Mouse (Mus musculus) CH12.LX (cell line): ENCODE data around the gene Cntnap1. TPM values are rescaled to one million over a fixed set of nuclear protein-coding genes. Genes with fewer than 3 reads are reported as not detected.
A peak's percentile ranks its signal among the peaks of the same experiment; 100 is the strongest.

Experiments used
- DNase-seq: peaks from one replicate; pipeline ENCODE4 v3.0.0-alpha.2; 2013; ENCODE audit errors: extremely low read depth
- H3K27ac ChIP-seq: 2 replicates; pipeline ENCODE4 v1.5.1; 2012; ENCODE audit warnings: low read depth, mild to moderate bottlenecking, control low read depth, moderate library complexity; ENCODE audit not compliant: insufficient read depth
- H3K27me3 ChIP-seq: replicated peaks from 2 replicates; pipeline ENCODE3; 2012; ENCODE audit warnings: inconsistent platforms
- H3K36me3 ChIP-seq, 2 experiments: replicated peaks in 1 of 2; 2 replicates each; pipeline versions ENCODE3 to v1.6.1; 2012; ENCODE audit warnings: inconsistent platforms in 1 of 2, low read length in 1 of 2, mild to moderate bottlenecking in 1 of 2, mixed read lengths in 1 of 2, moderate library complexity in 1 of 2; ENCODE audit not compliant: control insufficient read depth in 1 of 2, insufficient read depth in 1 of 2
- H3K4me1 ChIP-seq, 2 experiments: 2 replicates each; pipeline ENCODE4 v1.6.1; 2012; ENCODE audit warnings: inconsistent platforms in 1 of 2, moderate library complexity in 1 of 2; ENCODE audit not compliant: insufficient read depth in 2 of 2, control insufficient read depth in 1 of 2
- H3K4me2 ChIP-seq: 2 replicates; pipeline ENCODE4 v1.6.1; 2012; ENCODE audit warnings: low read depth, mild to moderate bottlenecking, control low read depth; ENCODE audit not compliant: poor library complexity, insufficient read depth, severe bottlenecking
- H3K4me3 ChIP-seq, 3 experiments: fragments of 150-350 bp in 1 of 3; sonication (generic) in 1 of 3; replicated peaks in 1 of 3; 2 replicates each; pipeline versions ENCODE3 to v1.5.1; 2011 to 2012; ENCODE audit warnings: low read depth in 2 of 3, low read length in 2 of 3, mild to moderate bottlenecking in 2 of 3, moderate library complexity in 2 of 3, control low read depth in 1 of 3, improper control_type of control experiment in 1 of 3, inconsistent platforms in 1 of 3, mixed read lengths in 1 of 3; ENCODE audit not compliant: poor library complexity in 1 of 3
- H3K79me2 ChIP-seq: replicated peaks from 2 replicates; pipeline ENCODE4 v1.6.1; 2012; ENCODE audit warnings: mild to moderate bottlenecking, moderate library complexity; ENCODE audit not compliant: control insufficient read depth, poor library complexity, insufficient read depth, severe bottlenecking; ENCODE audit errors: extremely low read depth
- H3K9ac ChIP-seq: 2 replicates; pipeline ENCODE4 v1.6.1; 2012; ENCODE audit warnings: low read depth, mild to moderate bottlenecking, control low read depth, moderate library complexity; ENCODE audit not compliant: insufficient read depth
- H3K9me3 ChIP-seq: replicated peaks from 2 replicates; pipeline ENCODE3; 2012; ENCODE audit warnings: low read length, inconsistent platforms, mixed read lengths
- CTCF ChIP-seq, 2 experiments: IDR thresholded peaks in 1 of 2; conservative IDR thresholded peaks in 1 of 2; 2 replicates each; pipeline ENCODE4 v1.5.1; 2011 to 2012; ENCODE audit warnings: low read depth in 2 of 2, low read length in 2 of 2, improper control_type of control experiment in 1 of 2, inconsistent platforms in 1 of 2, mild to moderate bottlenecking in 1 of 2, moderate library complexity in 1 of 2
- GABPA ChIP-seq: IDR thresholded peaks from 2 replicates; pipeline ENCODE4 v1.6.1; 2012; ENCODE audit warnings: low read depth, low read length, improper control_type of control experiment, inconsistent platforms; ENCODE audit not compliant: insufficient replicate concordance
- HCFC1 ChIP-seq: IDR thresholded peaks from 2 replicates; pipeline ENCODE4 v1.6.1; 2012; ENCODE audit warnings: low read depth, mild to moderate bottlenecking, inconsistent platforms, low read length, improper control_type of control experiment
- IRF4 ChIP-seq: IDR thresholded peaks from 2 replicates; pipeline ENCODE4 v1.6.1; 2014; ENCODE audit warnings: low read depth, mild to moderate bottlenecking, inconsistent platforms, low read length, improper control_type of control experiment
- MAFK ChIP-seq: IDR thresholded peaks from 2 replicates; pipeline ENCODE4 v1.6.1; 2011; ENCODE audit warnings: low read length, improper control_type of control experiment; ENCODE audit not compliant: insufficient replicate concordance
- MYC ChIP-seq: IDR thresholded peaks from 2 replicates; pipeline ENCODE4 v1.6.1; 2011; ENCODE audit warnings: low read depth, mild to moderate bottlenecking, improper control_type of control experiment, low read length
- NRF1 ChIP-seq: IDR thresholded peaks from 2 replicates; pipeline ENCODE4 v1.6.1; 2014; ENCODE audit warnings: low read depth, mild to moderate bottlenecking, inconsistent platforms, low read length, improper control_type of control experiment, moderate library complexity
- PAX5 ChIP-seq: IDR thresholded peaks from 2 replicates; pipeline ENCODE4 v1.6.1; 2012; ENCODE audit warnings: low read length, inconsistent platforms, mixed read lengths
- POLR2A ChIP-seq: IDR thresholded peaks from 2 replicates; pipeline ENCODE4 v1.6.1; 2011; ENCODE audit warnings: low read depth, mild to moderate bottlenecking, improper control_type of control experiment, low read length
- SMC3 ChIP-seq: IDR thresholded peaks from 2 replicates; pipeline ENCODE4 v1.6.1; 2011; ENCODE audit warnings: low read depth, low read length, improper control_type of control experiment
- ZC3H11A ChIP-seq: IDR thresholded peaks from 2 replicates; pipeline ENCODE4 v1.6.1; 2012; ENCODE audit warnings: low read depth, mild to moderate bottlenecking, inconsistent platforms, low read length, improper control_type of control experiment
- ZMIZ1 ChIP-seq: IDR thresholded peaks from 2 replicates; pipeline ENCODE4 v1.6.1; 2012; ENCODE audit warnings: low read depth, mild to moderate bottlenecking, inconsistent platforms, low read length, improper control_type of control experiment
- ZNF384 ChIP-seq: IDR thresholded peaks from 2 replicates; pipeline ENCODE4 v1.6.1; 2012; ENCODE audit warnings: low read depth, low read length, improper control_type of control experiment, inconsistent platforms
- dilution Hi-C: fragments of 300-500 bp; cut with MboI; formaldehyde crosslinking; loops from 2 replicates; pipeline ENCODE4 v1.14.3; 2020; ENCODE audit warnings: low sequenced_read_pairs; ENCODE audit not compliant: extremely low pct_unique_long_range_greater_than_20kb, extremely low pct_ligation_motif_present
- in situ Hi-C: fragments of 300-500 bp; cut with MboI; formaldehyde crosslinking; loops from 3 replicates; pipeline ENCODE4 v1.14.3; 2019; ENCODE audit warnings: low sequenced_read_pairs, low pct_ligation_motif_present, low pct_unique_long_range_greater_than_20kb, mixed read lengths
- polyA plus RNA-seq: library from polyadenylated mRNA; unstranded; fragments of >175 nt; gene quantifications from 2 replicates; pipeline ENCODE4 v1.2.1, GENCODE M21; 2012; ENCODE audit warnings: low read depth; ENCODE audit not compliant: insufficient read length
- total RNA-seq, 2 experiments: library from RNA; depleted of rRNA; stranded (reverse); fragments of 300-350 nt in 1 of 2; fragments of >200 nt in 1 of 2; gene quantifications; 2 replicates each; pipeline ENCODE4 v1.2.3; 2012 to 2014

Gene Cntnap1
- total and polyA plus RNA-seq, 3 experiments: 4.4 to 19.5 (median 15.6) TPM

DNA sequence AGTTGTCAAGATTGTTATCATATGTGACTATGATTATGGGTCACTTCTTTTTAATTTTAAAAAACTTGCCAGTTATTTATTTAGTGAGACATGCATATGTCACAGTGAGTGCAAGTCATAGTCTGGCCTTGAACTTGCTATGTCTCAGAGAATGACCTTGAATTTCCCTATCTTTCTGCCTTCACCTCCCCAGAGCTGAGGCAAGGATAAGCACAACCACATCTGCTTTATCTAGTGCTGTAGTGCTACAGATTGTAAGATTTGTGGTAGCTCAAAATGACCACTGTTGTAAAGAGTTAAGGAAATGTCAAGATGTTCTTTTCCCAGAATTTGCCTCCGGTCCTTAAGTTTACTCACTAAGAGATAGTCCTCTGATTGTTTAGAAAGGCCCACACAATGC, 62.9 kb downstream of the Cntnap1 start:
- Histone ChIP-seq H3K9me3 (peaks cover 2% of the 10 kb centered on the region), H3K27ac (no peak overlapping the region), H3K4me3 (no peak overlapping the region), H3K4me1 (peaks cover 3 to 19% of the 10 kb centered on the region in 2 experiments; a peak in 2 of 4 replicates), H3K36me3 (no peaks in the 10 kb centered on the region), H3K79me2 (no peaks in the 10 kb centered on the region), H3K9ac (no peak overlapping the region), H3K4me2 (no peak overlapping the region), H3K27me3 (peaks cover 27% of the 10 kb centered on the region)
- dilution Hi-C loops (no loop called here), in situ Hi-C loops (no loop called here)
- no peak for DNase-seq
- TF ChIP-seq MAFK: no peak
- no peak for TF ChIP-seq PAX5
- no peak for TF ChIP-seq IRF4
- no peak for TF ChIP-seq NRF1
- no peak for TF ChIP-seq ZC3H11A
- TF ChIP-seq GABPA: no peak
- no peak for TF ChIP-seq POLR2A

DNA sequence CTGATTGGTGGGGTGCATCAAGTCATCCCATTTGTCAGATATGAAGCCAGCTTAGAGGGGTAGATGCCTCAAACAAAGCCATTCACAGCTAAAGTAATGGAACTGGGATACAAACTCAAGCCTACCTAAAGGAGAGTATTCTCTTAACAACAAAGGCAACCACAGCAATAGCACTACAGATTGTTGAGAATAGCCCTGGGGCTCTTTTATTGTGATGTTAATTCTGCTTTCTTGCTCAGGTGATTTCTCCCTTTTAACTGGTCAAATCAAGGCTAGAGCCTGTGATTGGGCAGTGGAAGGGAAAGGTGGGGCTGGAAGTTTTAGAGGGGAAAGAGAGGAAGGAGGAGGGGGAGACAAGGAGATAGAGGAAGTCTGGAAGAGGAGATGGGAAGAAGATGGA, 63.8 kb downstream of the Cntnap1 start:
- TF ChIP-seq ZMIZ1: no peak
- no peak overlapping the region for H3K9ac ChIP-seq
- in situ Hi-C loops: no loop called here
- H3K4me3 ChIP-seq: no peak overlapping the region
- dilution Hi-C loops: no loop called here
- no peaks in the 10 kb centered on the region for H3K36me3 ChIP-seq
- no peak overlapping the region for H3K4me2 ChIP-seq
- peaks cover 3 to 19% of the 10 kb centered on the region in 2 experiments; a peak in 2 of 4 replicates for H3K4me1 ChIP-seq
- H3K27me3 ChIP-seq: peaks cover 21% of the 10 kb centered on the region
- no peak for DNase-seq
- H3K27ac ChIP-seq: no peak overlapping the region
- peaks cover 2% of the 10 kb centered on the region for H3K9me3 ChIP-seq
- no peaks in the 10 kb centered on the region for H3K79me2 ChIP-seq

DNA sequence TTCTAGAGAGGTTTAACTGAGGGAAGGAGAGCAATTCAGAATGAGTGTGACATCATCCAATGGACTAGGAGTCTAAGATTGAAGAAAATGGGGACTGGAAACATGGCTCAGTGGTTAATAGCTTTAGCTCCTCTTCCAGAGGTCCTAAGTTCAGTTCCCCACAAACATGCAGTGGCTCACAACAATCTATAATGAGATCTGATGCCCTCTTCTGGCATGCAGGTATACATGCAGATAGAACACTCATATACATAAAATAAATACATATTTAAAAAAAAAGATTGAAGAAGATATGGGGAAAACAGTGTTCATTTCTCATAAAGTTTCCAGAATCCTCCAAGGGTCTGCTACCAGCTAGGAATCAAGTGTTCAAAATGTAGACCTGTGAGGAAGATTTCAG, 65.1 kb downstream of the Cntnap1 start:
- H3K4me2 ChIP-seq: no peak overlapping the region
- H3K27ac ChIP-seq: no peak overlapping the region
- DNase-seq: no peak
- H3K79me2 ChIP-seq: no peaks in the 10 kb centered on the region
- in situ Hi-C loops: no loop called here
- TF ChIP-seq ZNF384 (peak; percentile 25; the same call in 1 of the 2 replicates), SMC3 (peak; percentile 16; the same call in 1 of the 2 replicates), HCFC1 (no peak), MYC (no peak), CTCF (conservative IDR thresholded peaks at IDR 0.05 in 1 of 2, IDR thresholded peaks at IDR 0.05 in 1 of 2; ENCODE audit: low read depth in 2 of 2, low read length in 2 of 2) (peak in 1 of 2 experiments; percentile 33; a peak in 2 of 4 replicates)
- TF ChIP-seq, all 38 proteins: peak for 3
- dilution Hi-C loops: no loop called here
- Histone ChIP-seq H3K4me1 (peaks cover 3 to 19% of the 10 kb centered on the region in 2 experiments; a peak in 2 of 4 replicates), H3K9me3 (peaks cover 2% of the 10 kb centered on the region), H3K9ac (no peak overlapping the region), H3K4me3 (no peak overlapping the region), H3K27me3 (peaks cover 11% of the 10 kb centered on the region), H3K36me3 (no peaks in the 10 kb centered on the region)
